Mouse (Mus musculus): Measurements from ENCODE around the gene Rsad2.

Gene Rsad2

GRCm38 (mm10) chr12:26401254-26401653 is 55.0 kb downstream of the Rsad2 start:
- no peak for DNase-seq

GRCm38 (mm10) chr12:26400762-26401161 is 55.5 kb downstream of the Rsad2 start:
- peak; percentile 36 for DNase-seq

- no peak for DNase-seq
Measured at GRCm38 (mm10) chr12:26399391-26399790, 56.9 kb downstream of the Rsad2 start.

DNA sequence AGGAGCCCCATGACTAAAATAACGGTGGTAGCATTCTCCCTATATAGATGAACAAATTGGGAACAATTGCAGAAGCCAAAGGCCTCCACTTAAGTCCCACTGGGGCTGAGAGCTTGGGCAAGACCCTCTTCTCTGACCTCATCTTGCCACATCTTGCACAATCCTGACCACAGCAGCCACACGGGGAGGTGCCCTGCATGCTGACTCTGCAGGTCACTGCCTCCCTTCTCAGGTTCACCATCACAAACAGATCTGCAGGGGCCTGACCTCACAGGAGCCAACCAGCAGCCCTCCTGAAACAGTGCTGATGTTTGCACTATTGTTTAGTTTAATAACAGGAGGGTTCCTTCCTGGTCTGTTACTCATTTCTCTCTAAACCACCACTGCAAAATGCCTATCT is 57.7 kb downstream of the Rsad2 start:
- peak; percentile 26 for DNase-seq

DNA sequence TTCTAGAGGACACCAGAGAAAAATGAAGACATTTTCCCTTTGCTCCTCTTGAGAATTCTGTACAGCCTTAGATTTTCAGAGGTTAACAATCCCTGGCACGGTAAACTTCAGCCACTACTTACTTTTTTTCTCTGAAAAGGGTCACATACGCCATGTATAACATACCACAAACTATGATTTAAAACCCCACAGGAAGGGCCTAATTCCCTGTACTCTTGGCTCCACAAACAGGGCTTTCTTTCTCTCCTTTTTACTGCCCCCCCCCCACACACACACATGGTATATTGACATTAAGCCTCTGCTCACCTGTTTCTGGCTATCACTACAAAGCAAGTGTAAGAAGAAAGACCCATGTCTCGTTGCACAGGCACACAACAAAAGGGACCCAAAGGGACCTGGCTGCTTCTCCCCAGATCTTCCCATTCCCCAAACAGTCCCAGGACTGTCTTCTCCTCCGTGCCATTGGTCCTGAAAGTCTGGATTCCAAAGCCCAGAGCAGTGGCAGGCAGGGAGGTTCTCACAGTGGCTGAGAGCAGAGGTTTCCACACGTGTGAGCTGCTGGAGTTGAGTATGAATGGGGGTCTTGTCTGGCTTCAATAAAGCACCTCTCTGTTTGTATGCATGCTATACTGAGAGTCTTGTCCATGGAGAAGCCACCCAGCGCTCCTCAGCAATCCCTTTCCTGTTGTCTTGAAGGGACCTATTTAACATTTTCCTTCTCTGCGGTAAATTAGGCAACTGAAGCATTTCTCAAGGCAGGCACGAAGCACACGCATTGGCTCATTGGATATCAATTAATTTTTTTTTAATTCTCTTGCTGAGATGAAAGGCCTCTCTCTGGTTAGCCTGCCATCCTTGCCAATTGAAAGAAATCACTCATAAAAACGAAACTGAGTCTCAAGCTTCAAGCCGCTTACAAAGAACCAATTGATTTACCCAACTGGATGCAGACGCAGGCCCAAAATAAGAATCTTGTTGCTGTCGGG is 61.5 kb downstream of the Rsad2 start:
- DNase-seq, result no peak

DNA sequence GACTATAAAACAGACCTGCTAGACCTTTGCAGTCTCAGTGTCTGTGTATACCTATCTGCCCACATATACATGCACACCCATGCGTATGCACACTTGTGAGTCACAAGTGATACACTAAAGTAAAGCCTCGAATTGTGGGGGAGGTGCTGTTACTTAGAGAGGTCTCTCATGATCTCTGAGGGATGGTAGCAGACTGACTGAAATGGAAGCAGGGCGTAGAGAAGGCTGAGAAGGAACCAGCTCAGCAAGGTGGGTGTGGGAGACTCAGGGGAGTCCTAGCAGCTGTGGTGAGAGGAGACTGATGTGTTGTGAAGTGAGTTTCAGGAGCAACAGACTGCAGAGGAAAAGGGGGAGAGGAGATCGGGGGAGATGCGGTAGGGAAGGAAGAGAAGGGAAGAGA is 63.0 kb downstream of the Rsad2 start:
- DNase-seq, result no peak
